Mouse (Mus musculus): ENCODE measurements around the gene Gm10234. TPM values are rescaled to one million over a fixed set of nuclear protein-coding genes. Genes with fewer than 3 reads are reported as not detected.

Gene Gm10234
- not detected for total RNA-seq (2021)
- polyA plus RNA-seq (2012; rRNA removed), result not detected in 2 replicates
- long read RNA-seq, result 0 reads

DNA sequence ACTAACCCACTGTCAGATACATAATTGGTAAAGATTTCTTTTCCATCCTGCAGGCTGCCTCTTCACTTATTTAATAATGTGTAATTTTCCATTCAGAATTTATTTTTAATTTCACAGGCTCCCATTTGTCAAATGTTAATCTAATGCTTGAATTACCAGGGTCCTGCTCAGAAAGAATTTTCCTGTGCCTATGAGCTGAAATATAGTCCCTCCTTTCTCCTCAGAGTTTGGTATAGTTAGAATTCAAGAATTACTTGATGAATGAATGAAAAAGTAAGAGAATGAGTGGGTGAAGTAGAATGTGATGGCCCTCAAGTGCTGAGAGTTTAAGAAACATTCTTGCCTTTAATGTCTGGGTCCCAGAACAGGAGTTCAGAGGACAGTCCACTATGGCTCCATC is at the start of gene Gm10234:
Gene Gm10234, plus strand, starts transcription at position 301 of the 400 bp plus-strand sequence.
- Histone ChIP-seq H3K79me2 (replicated peaks; ENCODE audit: control insufficient read depth, insufficient read depth, low read length) (no peaks in the 10 kb centered on the region), H3K9ac (ENCODE audit: low read depth, low read length) (no peak within 1 kb of the TSS), H3K27me3 (ENCODE audit: control insufficient read depth, insufficient read depth, low read length) (no peaks in the 10 kb centered on the region), H3K4me3 (no peak within 1 kb of the TSS), H3K4me1 (ENCODE audit: control insufficient read depth, insufficient read depth, low read length) (no peaks in the 10 kb centered on the region), H3K27ac (no peak within 1 kb of the TSS), H3K36me3 (ENCODE audit: control insufficient read depth, insufficient read depth, low read length) (no peaks in the 10 kb centered on the region)
- intact Hi-C loops (cut with DNase I), result no loop called here
- DNase-seq, result no peak
- TF ChIP-seq EP300 (IDR thresholded peaks at IDR 0.05; ENCODE audit: insufficient read depth, low read depth, low read length), result no peak
- TF ChIP-seq POLR2A (IDR thresholded peaks at IDR 0.05; ENCODE audit: insufficient read depth, low read depth, low read length), result no peak
- TF ChIP-seq CTCF (IDR thresholded peaks at IDR 0.05), result no peak

DNA sequence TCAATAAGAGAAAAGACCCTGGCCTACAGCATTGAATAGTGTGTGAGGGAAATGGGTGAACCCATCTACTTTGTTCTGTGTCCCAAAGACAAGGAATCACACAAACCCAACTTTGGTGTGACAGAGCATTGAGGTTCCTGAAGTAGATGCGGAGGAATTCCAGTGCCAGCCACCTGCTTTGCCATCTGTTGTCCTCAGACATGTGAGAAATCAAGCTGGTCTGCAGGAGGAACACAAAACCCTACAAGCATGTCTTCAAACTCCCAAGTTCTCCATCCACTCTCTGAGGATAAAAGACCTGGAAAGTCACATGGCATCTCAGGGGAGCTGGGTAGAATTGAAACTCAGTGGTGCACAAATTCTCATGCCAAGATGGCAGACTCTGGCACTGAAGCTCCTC is 44.3 kb upstream of the Gm10234 start:
- TF ChIP-seq EP300 (IDR thresholded peaks at IDR 0.05; ENCODE audit: insufficient read depth, low read depth, low read length), result no peak
- TF ChIP-seq POLR2A (IDR thresholded peaks at IDR 0.05; ENCODE audit: insufficient read depth, low read depth, low read length), result no peak
- Histone ChIP-seq H3K4me1 (ENCODE audit: control insufficient read depth, insufficient read depth, low read length) (no peaks in the 10 kb centered on the region), H3K9ac (ENCODE audit: low read depth, low read length) (no peak overlapping the region), H3K27me3 (ENCODE audit: control insufficient read depth, insufficient read depth, low read length) (no peaks in the 10 kb centered on the region), H3K27ac (no peak overlapping the region), H3K79me2 (replicated peaks; ENCODE audit: control insufficient read depth, insufficient read depth, low read length) (no peaks in the 10 kb centered on the region), H3K36me3 (ENCODE audit: control insufficient read depth, insufficient read depth, low read length) (no peaks in the 10 kb centered on the region), H3K4me3 (no peak overlapping the region)
- no peak for DNase-seq
- 76% methylated on average over 1 of the region's 1 CpGs for WGBS
- intact Hi-C loops (cut with DNase I), result no loop called here

- 76% methylated on average over 4 of the region's 4 CpGs for WGBS
- H3K79me2 ChIP-seq (replicated peaks; ENCODE audit: control insufficient read depth, insufficient read depth, low read length), result no peaks in the 10 kb centered on the region
Measured at GRCm38 (mm10) chr6:95296025-95296424, 25.9 kb upstream of the Gm10234 start.

GRCm38 (mm10) chr6:95298387-95298786 is 23.5 kb upstream of the Gm10234 start:
- TF ChIP-seq POLR2A (IDR thresholded peaks at IDR 0.05; ENCODE audit: insufficient read depth, low read depth, low read length), result no peak
- no peak for TF ChIP-seq CTCF (IDR thresholded peaks at IDR 0.05)
- H3K9ac ChIP-seq (ENCODE audit: low read depth, low read length), result no peak overlapping the region
- no peak for DNase-seq
- H3K4me1 ChIP-seq (ENCODE audit: control insufficient read depth, insufficient read depth, low read length), result no peaks in the 10 kb centered on the region
- no peaks in the 10 kb centered on the region for H3K79me2 ChIP-seq (replicated peaks; ENCODE audit: control insufficient read depth, insufficient read depth, low read length)
- intact Hi-C loops (cut with DNase I), result no loop called here
- H3K4me3 ChIP-seq, result no peak overlapping the region
- 69% methylated on average over 3 of the region's 3 CpGs for WGBS
- no peaks in the 10 kb centered on the region for H3K36me3 ChIP-seq (ENCODE audit: control insufficient read depth, insufficient read depth, low read length)
- H3K27ac ChIP-seq, result no peak overlapping the region
- H3K27me3 ChIP-seq (ENCODE audit: control insufficient read depth, insufficient read depth, low read length), result no peaks in the 10 kb centered on the region

More at GRCm38 (mm10) chr6:95296025-95296424, 25.9 kb upstream of the Gm10234 start:
- no peak for DNase-seq
- no peak overlapping the region for H3K9ac ChIP-seq (ENCODE audit: low read depth, low read length)
- H3K36me3 ChIP-seq (ENCODE audit: control insufficient read depth, insufficient read depth, low read length), result no peaks in the 10 kb centered on the region
- H3K4me1 ChIP-seq (ENCODE audit: control insufficient read depth, insufficient read depth, low read length), result no peaks in the 10 kb centered on the region
- H3K4me3 ChIP-seq, result no peak overlapping the region
- TF ChIP-seq CTCF (IDR thresholded peaks at IDR 0.05) (no peak), POLR2A (IDR thresholded peaks at IDR 0.05; ENCODE audit: insufficient read depth, low read depth, low read length) (no peak), EP300 (IDR thresholded peaks at IDR 0.05; ENCODE audit: insufficient read depth, low read depth, low read length) (no peak)
- H3K27me3 ChIP-seq (ENCODE audit: control insufficient read depth, insufficient read depth, low read length), result no peaks in the 10 kb centered on the region
- intact Hi-C loops (cut with DNase I), result no loop called here
- H3K27ac ChIP-seq, result no peak overlapping the region

GRCm38 (mm10) chr6:95300658-95301057 is 21.3 kb upstream of the Gm10234 start:
- no peak overlapping the region for H3K9ac ChIP-seq (ENCODE audit: low read depth, low read length)
- intact Hi-C loops (cut with DNase I), result loop anchor here (5.0 kb wide), 1 partner anchor 78 kb away; no protein-coding TSS in a partner anchor
- H3K4me1 ChIP-seq (ENCODE audit: control insufficient read depth, insufficient read depth, low read length), result no peaks in the 10 kb centered on the region
- H3K27me3 ChIP-seq (ENCODE audit: control insufficient read depth, insufficient read depth, low read length), result no peaks in the 10 kb centered on the region
- H3K4me3 ChIP-seq, result no peak overlapping the region
- no peaks in the 10 kb centered on the region for H3K79me2 ChIP-seq (replicated peaks; ENCODE audit: control insufficient read depth, insufficient read depth, low read length)
- 63% methylated on average over 2 of the region's 2 CpGs for WGBS
- H3K27ac ChIP-seq, result no peak overlapping the region
- no peak for DNase-seq
- no peaks in the 10 kb centered on the region for H3K36me3 ChIP-seq (ENCODE audit: control insufficient read depth, insufficient read depth, low read length)
- TF ChIP-seq EP300 (IDR thresholded peaks at IDR 0.05; ENCODE audit: insufficient read depth, low read depth, low read length), result no peak
- TF ChIP-seq CTCF (IDR thresholded peaks at IDR 0.05), result peak; percentile 36

DNA sequence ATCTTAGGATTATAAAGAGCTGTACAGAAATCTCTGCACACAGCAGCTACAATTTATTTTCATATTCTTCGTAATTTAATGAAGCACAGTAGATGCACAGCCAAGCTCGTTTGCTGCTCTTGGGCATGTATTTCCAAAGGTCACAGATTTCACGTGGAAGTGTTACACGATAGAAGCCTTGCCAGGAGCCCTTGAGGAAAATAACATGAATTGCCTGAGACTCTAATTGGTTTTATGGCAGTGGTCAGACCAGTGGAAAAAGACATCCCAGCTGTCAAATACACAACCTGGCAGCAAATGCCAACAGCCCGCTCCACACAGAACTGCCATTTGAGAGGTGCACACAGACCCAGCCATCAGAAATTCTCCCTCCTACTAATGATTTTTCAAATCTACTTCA is 9.3 kb downstream of the Gm10234 start:
- 81% methylated on average over 5 of the region's 5 CpGs for WGBS
- intact Hi-C loops (cut with DNase I), result no loop called here

More for the DNA sequence above, 9.3 kb downstream of the Gm10234 start:
- H3K4me3 ChIP-seq, result no peak overlapping the region
- no peak overlapping the region for H3K9ac ChIP-seq (ENCODE audit: low read depth, low read length)
- no peak for TF ChIP-seq POLR2A (IDR thresholded peaks at IDR 0.05; ENCODE audit: insufficient read depth, low read depth, low read length)
- TF ChIP-seq EP300 (IDR thresholded peaks at IDR 0.05; ENCODE audit: insufficient read depth, low read depth, low read length), result no peak
- no peak for TF ChIP-seq CTCF (IDR thresholded peaks at IDR 0.05)
- H3K79me2 ChIP-seq (replicated peaks; ENCODE audit: control insufficient read depth, insufficient read depth, low read length), result no peaks in the 10 kb centered on the region
- no peak overlapping the region for H3K27ac ChIP-seq
- DNase-seq, result no peak
- no peaks in the 10 kb centered on the region for H3K27me3 ChIP-seq (ENCODE audit: control insufficient read depth, insufficient read depth, low read length)
- H3K4me1 ChIP-seq (ENCODE audit: control insufficient read depth, insufficient read depth, low read length), result no peaks in the 10 kb centered on the region
- H3K36me3 ChIP-seq (ENCODE audit: control insufficient read depth, insufficient read depth, low read length), result no peaks in the 10 kb centered on the region
